Mouse (Mus musculus): ENCODE results near the gene B3galt4. TPM values are rescaled to one million over a fixed set of nuclear protein-coding genes. Genes with fewer than 3 reads are reported as not detected.
"Not testable (repeated sequence)": the region's sequence is repeated elsewhere in the genome, so short reads cannot be mapped to it uniquely, and the experiment has no call there.

Gene B3galt4
- total RNA-seq, 4 experiments from 2014 or later, result 6.9 to 8.7 (median 7.6) TPM

GRCm38 (mm10) chr17:33965846-33966550, 14.7 kb upstream of the B3galt4 start:
- no peak for DNase-seq

DNA sequence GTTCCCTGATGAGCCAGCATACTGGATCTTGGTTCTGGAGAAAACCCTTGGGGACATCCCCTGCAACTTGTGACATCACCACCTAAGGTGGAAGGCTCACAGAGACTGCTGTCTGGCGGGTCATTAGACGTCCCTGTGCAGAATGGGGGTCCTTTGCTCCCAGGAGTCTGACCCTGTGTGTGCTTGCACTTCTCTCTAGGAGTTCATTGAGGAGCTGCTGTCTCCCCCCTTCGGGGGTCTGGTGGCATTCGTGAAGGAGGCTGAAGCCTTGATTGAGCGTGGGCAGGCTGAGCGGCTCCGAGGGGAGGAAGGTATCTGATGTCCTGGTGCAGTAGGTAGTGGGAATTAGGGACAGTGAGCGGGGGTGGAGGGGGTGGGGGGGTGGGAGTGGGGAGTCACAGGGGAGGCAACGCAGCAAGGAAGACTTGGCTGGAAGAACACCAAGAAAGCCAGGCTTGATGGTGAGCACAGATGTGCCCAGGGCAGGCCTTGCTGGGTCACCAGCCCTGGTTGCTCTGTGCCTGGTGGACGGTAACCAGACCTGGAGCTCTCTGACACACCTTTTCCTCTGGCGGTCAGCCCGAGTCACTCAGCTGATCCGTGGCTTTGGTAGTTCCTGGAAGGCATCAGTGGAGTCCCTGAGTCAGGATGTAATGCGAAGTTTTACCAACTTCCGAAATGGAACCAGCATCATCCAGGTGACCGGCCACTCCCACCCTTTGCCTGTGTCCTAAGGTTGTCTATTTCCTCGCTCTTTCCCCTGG, 14.0 kb upstream of the B3galt4 start:
- no peak for DNase-seq

GRCm38 (mm10) chr17:33962876-33963275, 11.6 kb upstream of the B3galt4 start:
- no peak for DNase-seq

DNA sequence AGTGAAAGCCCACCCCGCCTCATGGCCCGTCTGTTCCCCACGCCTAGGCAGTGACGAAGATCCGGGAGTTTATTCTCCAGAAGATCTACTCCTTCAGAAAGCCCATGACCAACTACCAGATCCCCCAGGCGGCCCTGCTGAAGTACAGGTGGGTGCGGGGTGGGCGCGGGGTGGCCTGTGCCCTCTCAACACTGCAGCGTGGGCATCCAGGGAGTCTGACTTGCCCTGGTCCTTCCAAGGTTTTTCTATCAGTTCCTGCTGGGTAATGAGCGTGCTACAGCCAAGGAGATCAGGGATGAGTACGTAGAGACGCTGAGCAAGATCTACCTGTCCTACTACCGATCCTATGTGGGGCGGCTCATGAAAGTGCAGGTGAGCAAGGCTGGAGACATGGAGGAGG, 8.7 kb upstream of the B3galt4 start:
- no peak for DNase-seq

GRCm38 (mm10) chr17:33959135-33959534, 7.8 kb upstream of the B3galt4 start:
- DNase-seq, result no peak

GRCm38 (mm10) chr17:33958451-33958850, 7.2 kb upstream of the B3galt4 start:
- DNase-seq, result no peak

DNA sequence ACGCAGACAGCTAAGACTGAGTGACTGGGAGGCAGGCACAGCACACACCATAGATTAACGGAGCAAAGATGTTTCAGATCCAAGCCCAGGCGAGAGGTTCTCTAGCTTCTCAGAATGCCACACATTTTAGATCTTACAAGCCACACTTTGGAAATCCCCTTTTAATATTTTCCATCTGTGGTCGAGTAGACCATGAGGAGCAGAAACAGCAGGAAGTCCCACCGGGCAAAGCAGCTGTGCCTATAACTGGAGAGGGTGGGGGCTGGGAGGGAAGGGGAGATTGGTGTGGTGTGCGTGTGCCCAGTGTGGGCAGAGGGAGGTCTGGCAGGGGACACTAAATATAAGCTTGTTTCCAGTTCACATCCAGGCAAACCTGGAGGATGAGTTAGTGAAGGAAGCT, 6.2 kb upstream of the B3galt4 start:
- DNase-seq, result no peak

DNA sequence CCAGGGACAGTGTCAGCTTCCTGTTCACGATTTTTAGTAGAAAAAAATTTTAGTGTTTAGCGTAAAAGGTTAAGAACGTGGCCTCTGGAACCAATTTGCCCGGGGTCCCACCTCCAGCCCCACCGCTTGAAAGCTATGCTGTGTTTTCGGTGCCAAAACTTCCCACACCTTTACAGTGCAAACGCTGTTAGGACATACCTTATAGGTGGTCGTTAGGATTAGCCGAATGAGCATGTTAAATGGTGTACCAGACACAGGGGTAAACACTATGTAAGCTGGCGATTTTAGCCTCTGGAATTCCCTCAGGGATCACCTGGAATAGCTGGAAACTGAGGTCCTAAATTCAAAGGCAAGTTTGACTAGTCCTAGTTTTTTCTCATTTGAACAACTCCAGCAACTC, 5.0 kb upstream of the B3galt4 start:
- no peak for DNase-seq

DNA sequence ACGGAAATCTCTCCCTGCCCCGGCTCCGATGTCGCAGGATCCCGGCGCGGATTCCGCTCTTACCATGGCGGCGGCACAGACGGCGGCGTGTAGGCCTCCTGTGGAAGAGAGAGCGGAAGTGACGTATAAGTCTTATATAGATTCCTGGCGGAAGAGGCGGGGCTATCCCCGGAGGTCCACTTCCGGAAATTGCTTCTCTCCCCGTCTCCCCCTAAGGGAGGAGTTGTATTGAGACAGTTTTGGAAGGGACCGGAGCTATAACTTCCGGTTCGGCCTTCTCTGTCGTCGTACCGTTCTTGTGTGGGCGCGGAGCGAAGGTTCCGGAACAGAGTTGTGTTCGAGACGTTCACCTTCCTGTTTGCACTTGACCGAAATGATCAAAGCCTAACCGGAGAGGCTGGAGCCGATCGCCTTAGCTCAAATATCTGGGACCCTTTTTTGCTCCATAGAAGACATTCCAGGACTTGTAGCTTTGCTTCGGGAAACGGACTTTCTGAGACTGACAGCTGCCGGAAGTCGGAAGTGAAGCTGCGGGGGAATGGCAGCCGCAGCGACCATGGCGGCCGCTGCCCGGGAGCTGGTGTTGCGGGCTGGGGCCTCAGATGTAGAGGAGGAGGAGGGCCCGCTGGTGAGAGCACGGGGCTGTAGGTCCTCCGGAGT, 4.4 kb upstream of the B3galt4 start, which contains the start of the genes Vps52 and Rps18:
TSS of gene Vps52 (plus strand) at position 258 of the 660 bp plus-strand sequence.
TSS of gene Rps18 (minus strand) at position 447 of the 660 bp plus-strand sequence.
- peak; percentile 96 for DNase-seq

DNA sequence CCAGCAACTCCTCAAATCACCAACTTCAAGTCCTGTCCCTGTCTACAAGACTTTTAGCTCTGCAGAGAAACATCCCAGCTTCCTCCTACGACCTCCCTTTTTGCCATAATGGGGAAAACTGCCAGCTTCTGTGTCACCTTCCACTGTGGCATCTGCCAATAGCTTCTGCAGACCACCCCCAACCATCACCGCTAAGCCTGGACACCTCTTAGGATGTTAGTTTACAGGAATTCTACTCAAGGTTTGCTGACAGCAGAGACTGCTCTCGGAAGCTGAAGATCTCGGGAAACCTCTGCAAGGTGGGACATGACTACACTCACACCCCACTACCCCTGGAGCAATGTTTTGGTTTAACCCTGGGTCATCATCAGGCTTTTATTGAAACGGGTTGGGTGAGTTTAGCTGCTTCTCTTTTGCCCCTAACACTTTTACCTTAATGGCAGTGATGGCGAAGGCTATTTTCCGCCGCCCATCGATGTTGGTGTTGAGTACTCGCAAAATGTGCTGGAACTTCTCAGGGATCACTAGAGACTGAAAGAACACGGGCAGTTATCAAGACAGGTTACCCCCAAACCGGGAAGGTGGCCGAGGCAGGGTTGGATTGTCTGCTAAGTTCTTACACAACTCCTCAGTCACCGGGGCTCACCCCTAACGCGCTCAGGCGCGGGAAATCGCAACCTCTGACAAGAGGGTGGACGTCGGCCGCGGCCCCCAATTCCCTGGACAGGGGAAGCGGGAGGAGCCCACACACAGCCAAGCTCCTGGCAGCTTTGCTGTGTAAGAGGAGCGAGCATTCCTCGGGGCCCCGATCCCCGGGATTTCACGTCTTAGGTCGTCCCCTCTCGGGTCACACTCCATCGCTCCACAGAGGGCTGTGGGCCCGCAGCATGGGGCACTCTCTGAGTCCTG, 3.6 kb upstream of the B3galt4 start:
- no peak for DNase-seq

DNA sequence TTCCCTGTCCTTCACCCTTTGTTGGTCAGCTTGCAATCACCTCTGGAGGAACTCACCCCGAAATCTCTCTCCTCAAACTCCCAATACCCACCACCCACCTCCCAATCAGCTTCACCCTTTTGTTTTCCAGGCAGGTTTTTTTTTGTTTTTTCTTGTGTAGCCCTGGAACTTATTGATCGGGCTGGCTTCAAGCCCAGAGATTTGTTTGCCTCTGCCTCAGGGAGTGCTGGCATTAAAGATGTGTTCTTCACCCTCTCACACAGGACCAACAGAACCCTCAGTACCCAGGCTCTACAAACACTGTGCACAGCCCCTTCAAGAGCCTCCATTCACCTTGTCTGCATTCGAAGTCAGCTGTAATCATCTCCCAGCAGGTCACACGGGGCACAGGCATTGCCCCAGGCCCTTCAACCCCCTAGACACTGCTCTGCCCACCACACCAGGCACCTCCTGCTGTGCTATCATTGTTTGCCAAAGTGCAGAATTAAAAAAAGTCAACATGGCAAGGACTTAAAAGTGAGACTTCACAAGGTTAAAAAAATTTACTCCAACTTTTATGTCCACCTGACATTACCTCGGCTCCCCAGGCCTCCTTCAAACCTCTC, 2.8 kb upstream of the B3galt4 start:
- DNase-seq, result no peak

DNA sequence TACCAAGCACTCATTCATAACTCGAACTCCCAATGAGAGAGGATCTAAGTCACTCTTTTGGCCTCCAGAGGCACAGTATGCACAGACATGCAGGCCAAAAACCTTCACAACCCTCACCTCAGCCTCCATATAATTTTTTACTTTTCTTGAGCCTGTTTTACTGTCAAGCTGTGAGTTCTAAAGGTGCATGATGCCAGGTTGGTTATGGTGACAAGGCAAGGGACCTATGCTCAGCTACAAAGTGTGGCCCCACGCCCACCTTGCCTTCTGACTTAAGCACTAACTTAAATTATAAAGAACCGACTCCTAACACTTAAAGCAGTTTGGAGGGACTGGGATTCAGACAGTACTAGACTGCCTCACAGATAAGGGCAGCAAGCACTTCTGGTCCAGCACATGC, 2.0 kb upstream of the B3galt4 start:
- DNase-seq, result no peak

DNA sequence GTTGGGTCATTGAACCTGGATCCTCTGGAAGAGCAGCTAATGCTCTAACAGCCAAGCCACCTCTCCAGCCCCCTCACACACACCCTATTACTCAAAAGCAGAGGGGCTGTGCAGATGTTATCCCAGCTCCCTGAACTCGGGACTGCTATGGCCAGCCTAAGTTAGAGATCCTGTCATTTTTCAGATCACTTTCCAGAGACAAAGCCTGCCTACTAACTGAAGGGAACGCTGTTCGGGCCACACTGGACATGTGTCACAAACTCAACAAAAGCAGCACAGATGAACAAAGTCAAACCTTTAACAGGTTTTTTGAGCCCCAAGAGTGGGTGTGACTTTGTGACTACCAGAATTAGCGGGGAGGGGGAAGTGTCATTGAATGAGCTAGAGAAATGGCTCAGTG, 1.6 kb upstream of the B3galt4 start:
- DNase-seq, result no peak

- DNase-seq, result not testable (repeated sequence)
Measured at GRCm38 (mm10) chr17:33952015-33952414, 727 bp upstream of the B3galt4 start.

GRCm38 (mm10) chr17:33950131-33950625, 1.1 kb downstream of the B3galt4 start:
- no peak for DNase-seq

DNA sequence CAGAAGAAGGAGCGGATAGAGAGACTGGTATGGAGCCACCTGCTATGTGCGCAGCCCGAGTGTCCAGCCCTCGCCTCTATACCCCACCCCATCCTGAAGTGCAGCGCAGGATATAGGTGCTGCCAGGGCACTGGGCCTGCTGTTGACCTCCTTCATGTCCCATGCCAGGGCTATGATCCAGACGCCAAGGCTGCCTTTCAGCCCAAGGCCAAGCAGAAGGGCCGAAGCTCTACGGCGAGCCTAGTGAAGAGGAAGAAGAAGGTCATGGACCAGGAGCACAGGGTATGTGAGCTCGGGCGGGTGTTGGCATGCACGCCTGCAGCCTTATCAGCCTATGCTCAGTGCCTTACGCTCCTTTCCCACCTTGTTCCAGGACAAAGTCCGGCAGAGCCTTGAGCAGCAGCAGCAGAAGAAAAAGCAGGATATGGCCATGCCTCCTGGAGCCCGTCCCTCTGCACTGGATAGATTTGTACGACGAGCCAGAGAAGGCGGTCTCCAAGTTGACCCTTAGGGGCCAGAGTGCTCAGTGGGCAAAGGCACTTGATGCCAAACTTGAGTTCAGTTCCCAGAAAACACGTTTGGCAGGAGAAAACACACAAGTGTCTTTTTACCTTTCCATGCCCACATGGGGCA, 2.3 kb downstream of the B3galt4 start:
- no peak for DNase-seq

GRCm38 (mm10) chr17:33948090-33948904, 3.0 kb downstream of the B3galt4 start:
- DNase-seq, result no peak

GRCm38 (mm10) chr17:33947430-33948089, 3.7 kb downstream of the B3galt4 start:
- no peak for DNase-seq

GRCm38 (mm10) chr17:33943454-33943853, 7.8 kb downstream of the B3galt4 start:
- no peak for DNase-seq

DNA sequence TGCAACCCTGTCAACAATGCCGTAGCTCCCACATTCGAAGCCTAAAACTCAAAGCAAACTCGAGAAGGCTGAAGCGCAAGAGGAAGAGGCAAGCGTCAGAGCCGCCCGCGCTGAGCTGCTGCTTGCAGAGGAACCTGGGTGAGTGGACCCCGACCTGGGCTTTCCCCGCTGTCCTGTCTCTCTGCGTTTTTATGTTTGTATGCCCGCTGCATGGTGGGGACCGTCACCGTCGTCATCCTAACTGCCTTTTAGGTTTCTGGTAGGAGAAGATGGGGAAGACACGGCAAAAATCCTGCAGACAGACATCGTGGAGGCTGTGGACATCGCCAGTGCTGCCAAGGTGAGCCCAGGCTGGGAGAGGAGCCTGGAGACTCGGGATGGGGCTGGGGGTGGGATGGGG, 9.9 kb downstream of the B3galt4 start:
- no peak for DNase-seq
